Mouse (Mus musculus) hindbrain, embryonic 16.5 days (tissue): ENCODE data around the gene Iscu. TPM values are rescaled to one million over a fixed set of nuclear protein-coding genes. Genes with fewer than 3 reads are reported as not detected.
"Not testable (repeated sequence)": the region's sequence is repeated elsewhere in the genome, so short reads cannot be mapped to it uniquely, and the experiment has no call there.

Source experiments
- ATAC-seq: fragments of 200-750 bp; cut with Nextera tagmentation; 2 replicates; pipeline ENCODE4 v1.8.0; 2017; ENCODE audit warnings: moderate TSS enrichment, moderate library complexity
- H3K27ac ChIP-seq: fragments of 300-500 bp; sonication (generic); 2 replicates; pipeline ENCODE4 v1.5.1; 2014; ENCODE audit warnings: low read depth, mild to moderate bottlenecking, control low read depth, low read length, moderate library complexity
- H3K27me3 ChIP-seq: fragments of 300-500 bp; sonication (generic); replicated peaks from 2 replicates; pipeline ENCODE4 v1.6.1; 2014; ENCODE audit warnings: low read length; ENCODE audit not compliant: control insufficient read depth, insufficient read depth
- H3K36me3 ChIP-seq: fragments of 300-500 bp; sonication (generic); 2 replicates; pipeline ENCODE4 v1.6.1; 2014; ENCODE audit warnings: mild to moderate bottlenecking, low read length, moderate library complexity, mixed read lengths; ENCODE audit not compliant: control insufficient read depth, insufficient read depth
- H3K4me1 ChIP-seq: fragments of 300-500 bp; sonication (generic); 2 replicates; pipeline ENCODE4 v1.6.1; 2014; ENCODE audit warnings: low read depth, low read length; ENCODE audit not compliant: control insufficient read depth, insufficient read depth
- H3K4me2 ChIP-seq: fragments of 300-500 bp; sonication (generic); 2 replicates; pipeline ENCODE4 v1.6.1; 2014; ENCODE audit warnings: mild to moderate bottlenecking, low read length, control low read depth, moderate library complexity
- H3K4me3 ChIP-seq: fragments of 300-500 bp; sonication (generic); 2 replicates; pipeline ENCODE4 v1.5.1; 2014; ENCODE audit warnings: mild to moderate bottlenecking, low read length, control low read depth, moderate library complexity
- H3K9ac ChIP-seq: fragments of 300-500 bp; sonication (generic); 2 replicates; pipeline ENCODE4 v1.6.1; 2014; ENCODE audit warnings: low read depth, mild to moderate bottlenecking, control low read depth, low read length, moderate library complexity
- H3K9me3 ChIP-seq: fragments of 300-500 bp; sonication (generic); 2 replicates; pipeline ENCODE4 v1.6.1; 2014; ENCODE audit warnings: mild to moderate bottlenecking, low read length, moderate library complexity; ENCODE audit not compliant: control insufficient read depth
- WGBS: fragments of 180-500 bp; shearing (Covaris S2); extraction: QIAGEN DNeasy Blood & Tissue Kit; methylation state at CpG from one replicate; pipeline ENCODE4 v1.1.7; 2014; 5-methylcytosine and 5-hydroxymethylcytosine counted together
- polyA plus RNA-seq: library from polyadenylated mRNA; unstranded; fragments of >200 nt; fragmentation: Nextera tagmentation; extraction: Ambion mirVana; gene quantifications from 2 replicates; pipeline ENCODE4 v1.2.1, GENCODE M21; 2015

The Iscu gene
- polyA plus RNA-seq, 1 experiment from 2014 or later: 94.0 TPM

DNA sequence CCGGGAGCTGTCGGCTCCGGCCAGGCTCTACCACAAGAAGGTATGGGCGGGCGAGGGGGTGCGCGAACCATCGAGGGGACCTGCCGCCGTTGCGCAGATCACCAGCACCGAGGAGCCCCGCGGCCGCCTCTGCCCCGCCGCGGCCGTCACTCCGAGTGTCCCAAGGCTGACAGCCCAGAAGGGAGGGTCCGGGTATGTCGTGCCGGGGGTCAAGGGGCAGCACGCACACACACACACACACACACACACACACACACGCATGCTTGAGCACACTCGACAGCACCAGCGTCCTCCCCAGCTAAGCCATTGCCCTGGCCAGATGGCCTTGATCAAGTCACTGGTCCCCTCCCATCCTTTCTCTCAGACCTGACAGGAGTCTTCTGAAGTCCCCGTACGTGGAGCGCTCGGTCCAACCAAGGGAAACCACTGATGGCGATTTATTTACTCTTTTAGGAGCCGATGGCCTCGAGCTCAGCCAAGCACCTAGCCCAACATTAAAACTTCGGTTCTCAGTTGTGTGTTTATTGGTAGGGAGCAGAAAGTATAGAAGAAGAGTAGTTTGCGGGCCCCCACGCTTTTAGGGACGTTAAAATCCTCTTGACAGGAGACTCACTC lies 464 bp downstream of the Iscu start:
- peak; percentile 50 for ATAC-seq

DNA sequence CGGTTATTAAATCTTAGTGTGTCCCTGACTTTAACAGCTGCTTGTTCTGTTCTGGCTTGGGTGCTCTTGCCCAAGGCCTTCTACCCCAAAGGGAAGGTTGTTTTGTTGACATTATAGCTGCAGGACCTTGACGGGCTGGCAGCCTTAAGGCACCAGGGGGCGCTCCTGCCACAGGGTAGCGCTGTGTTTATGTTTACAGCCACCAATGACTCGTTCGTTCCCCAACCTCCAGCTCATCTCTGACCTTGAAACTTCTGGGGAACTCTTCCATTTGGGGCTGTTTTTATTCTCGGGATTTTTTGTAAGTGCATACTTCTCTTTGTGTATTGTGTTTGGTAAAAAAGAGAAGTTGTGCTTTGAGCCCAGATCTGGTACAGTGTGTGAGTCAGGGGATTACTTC lies 1.1 kb downstream of the Iscu start:
- Histone ChIP-seq H3K36me3 (peaks cover 14% of the 10 kb centered on the region; the same call in 1 of the 2 replicates), H3K27me3 (no peaks in the 10 kb centered on the region), H3K4me2 (peak overlapping the region; percentile 94), H3K4me1 (peaks cover 27% of the 10 kb centered on the region), H3K9ac (no peak overlapping the region), H3K27ac (no peak overlapping the region), H3K4me3 (peak overlapping the region; percentile 91), H3K9me3 (no peaks in the 10 kb centered on the region)
- ATAC-seq: no peak
- under 1% methylated on average over 7 of the region's 7 CpGs for WGBS

More for the DNA sequence above, 464 bp downstream of the Iscu start:
- Histone ChIP-seq H3K4me2 (peak overlapping the region; percentile 94), H3K9me3 (no peaks in the 10 kb centered on the region), H3K4me1 (peaks cover 27% of the 10 kb centered on the region), H3K36me3 (peaks cover 16% of the 10 kb centered on the region), H3K9ac (peak overlapping the region; percentile 93), H3K4me3 (peak overlapping the region; percentile 91), H3K27ac (peak overlapping the region; percentile 99), H3K27me3 (no peaks in the 10 kb centered on the region)
- WGBS: 2% methylated on average over 26 of the region's 38 CpGs

DNA sequence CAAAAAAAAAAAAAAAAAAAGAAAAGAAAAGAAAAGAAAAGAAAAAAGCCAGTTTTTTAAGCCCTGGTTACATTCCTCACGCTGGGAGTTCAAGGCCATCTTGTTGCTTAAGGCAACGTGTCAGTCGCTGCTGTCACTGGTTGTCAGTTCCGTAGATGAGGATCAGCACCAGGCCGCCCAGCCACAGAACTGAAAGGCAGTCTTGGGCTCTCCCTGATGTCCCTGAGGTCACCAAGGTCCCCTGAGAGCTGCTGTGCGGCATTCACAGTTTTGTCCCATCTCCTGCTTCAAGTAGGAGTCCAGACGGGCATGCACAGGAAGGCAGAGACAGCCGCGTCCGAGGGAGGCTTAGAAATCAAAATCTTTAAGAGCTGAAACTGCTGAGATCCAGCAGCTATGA lies 3.0 kb downstream of the Iscu start:
- Histone ChIP-seq H3K4me2 (no peak overlapping the region), H3K9me3 (no peaks in the 10 kb centered on the region), H3K27ac (no peak overlapping the region), H3K4me3 (no peak overlapping the region), H3K9ac (no peak overlapping the region), H3K4me1 (peaks cover 10% of the 10 kb centered on the region), H3K27me3 (no peaks in the 10 kb centered on the region), H3K36me3 (peaks cover 14% of the 10 kb centered on the region; the same call in 1 of the 2 replicates)
- ATAC-seq: no peak
- WGBS: 92% methylated on average over 10 of the region's 10 CpGs

DNA sequence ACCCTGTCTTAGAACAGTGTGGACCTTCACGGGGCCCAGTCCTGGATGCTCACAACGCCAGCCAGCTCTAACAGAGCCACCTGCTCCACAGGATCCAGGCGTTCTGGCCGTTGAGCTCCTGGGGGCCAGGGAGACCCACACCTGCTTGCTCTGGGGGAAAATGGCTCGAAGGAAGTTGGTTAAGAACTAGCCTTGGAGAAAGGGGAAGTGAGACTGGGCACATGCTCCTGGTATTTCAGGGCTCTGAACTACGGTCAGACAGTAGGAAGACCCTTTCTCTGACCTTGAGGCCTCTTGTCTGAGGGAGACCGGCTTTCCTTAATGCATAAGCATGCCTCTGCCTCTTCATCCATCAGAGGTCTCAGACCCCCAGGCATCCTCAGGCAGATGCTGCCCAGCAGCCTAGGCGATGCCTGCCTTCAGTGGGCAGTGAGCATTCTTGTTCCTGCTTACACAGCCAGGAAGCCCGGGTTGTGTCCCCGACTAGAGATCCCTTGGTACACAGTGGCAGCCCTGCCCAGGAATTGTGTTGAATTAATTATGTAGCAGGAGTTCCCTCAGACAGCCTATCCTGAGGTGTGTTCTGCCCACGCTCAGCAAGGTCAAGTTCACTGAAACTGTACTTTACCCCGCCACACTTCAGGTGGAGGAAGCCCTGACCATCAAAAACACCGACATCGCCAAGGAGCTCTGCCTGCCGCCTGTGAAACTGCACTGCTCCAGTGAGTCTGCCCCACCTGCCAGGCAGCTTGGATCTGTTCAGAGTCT lies 3.8 kb downstream of the Iscu start:
- WGBS: 88% methylated on average over 15 of the region's 15 CpGs
- Histone ChIP-seq H3K9ac (no peak overlapping the region), H3K27me3 (no peaks in the 10 kb centered on the region), H3K9me3 (no peaks in the 10 kb centered on the region), H3K36me3 (peaks cover 14% of the 10 kb centered on the region; the same call in 1 of the 2 replicates), H3K4me2 (no peak overlapping the region), H3K4me1 (peaks cover 10% of the 10 kb centered on the region), H3K27ac (no peak overlapping the region), H3K4me3 (no peak overlapping the region)
- ATAC-seq: no peak

GRCm38 (mm10) chr5:113776896-113777226 lies 4.3 kb downstream of the Iscu start:
- 91% methylated on average over 8 of the region's 8 CpGs for WGBS

DNA sequence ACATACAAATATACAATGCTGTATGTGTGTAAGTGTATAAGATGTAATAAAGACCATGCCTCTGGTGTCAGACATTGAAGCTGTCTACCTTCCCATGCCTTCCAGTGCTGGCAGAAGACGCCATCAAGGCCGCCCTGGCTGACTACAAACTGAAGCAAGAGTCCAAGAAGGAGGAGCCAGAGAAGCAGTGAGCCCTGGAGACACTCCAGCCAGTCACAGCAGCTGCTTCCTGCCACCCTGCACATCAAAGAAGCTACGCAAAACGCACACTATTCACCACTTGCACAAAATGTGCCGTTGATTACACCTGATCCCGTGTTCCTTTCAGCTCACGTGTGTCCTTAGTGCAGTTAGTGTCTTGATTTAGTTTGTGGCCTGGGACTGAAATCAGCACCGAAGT lies 5.2 kb downstream of the Iscu start:
- peaks cover 14% of the 10 kb centered on the region; the same call in 1 of the 2 replicates for H3K36me3 ChIP-seq
- H3K4me1 ChIP-seq, H3K4me2 ChIP-seq, H3K9me3 ChIP-seq, ATAC-seq, H3K27me3 ChIP-seq, H3K9ac ChIP-seq, H3K4me3 ChIP-seq, H3K27ac ChIP-seq: not testable (repeated sequence)
- WGBS: 91% methylated on average over 8 of the region's 8 CpGs

More at GRCm38 (mm10) chr5:113776896-113777226, 4.3 kb downstream of the Iscu start:
- no peak overlapping the region for H3K4me3 ChIP-seq
- H3K4me2 ChIP-seq: no peak overlapping the region
- peaks cover 10% of the 10 kb centered on the region for H3K4me1 ChIP-seq
- ATAC-seq: no peak
- H3K27ac ChIP-seq: no peak overlapping the region
- H3K9me3 ChIP-seq: no peaks in the 10 kb centered on the region
- H3K9ac ChIP-seq: no peak overlapping the region
- peaks cover 14% of the 10 kb centered on the region; the same call in 1 of the 2 replicates for H3K36me3 ChIP-seq
- H3K27me3 ChIP-seq: no peaks in the 10 kb centered on the region

DNA sequence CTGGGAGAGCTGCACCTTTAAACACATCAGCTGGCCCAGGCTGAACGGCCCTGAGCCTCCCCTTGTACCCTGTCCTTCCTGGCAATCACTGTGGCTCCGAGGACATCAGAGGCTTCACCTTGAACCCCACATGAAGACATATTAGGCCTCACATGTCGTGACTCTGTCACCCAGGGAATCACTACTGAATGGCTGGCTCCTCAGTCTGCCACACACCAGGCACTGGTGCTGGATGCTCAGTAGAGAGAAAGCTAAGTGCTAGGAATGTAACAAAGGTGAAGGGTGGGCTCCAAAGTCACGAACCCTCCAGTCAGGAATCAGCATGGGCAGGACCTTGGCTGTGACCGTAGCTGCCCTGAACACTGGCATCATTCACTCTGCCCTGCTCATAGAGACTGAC lies 7.0 kb downstream of the Iscu start:
- Histone ChIP-seq H3K27me3 (peaks cover 5% of the 10 kb centered on the region), H3K36me3 (peaks cover 14% of the 10 kb centered on the region; the same call in 1 of the 2 replicates), H3K27ac (no peak overlapping the region), H3K4me3 (no peak overlapping the region), H3K9ac (no peak overlapping the region), H3K9me3 (no peaks in the 10 kb centered on the region), H3K4me1 (no peaks in the 10 kb centered on the region), H3K4me2 (no peak overlapping the region)
- 85% methylated on average over 5 of the region's 5 CpGs for WGBS
- ATAC-seq: no peak

GRCm38 (mm10) chr5:113780082-113780752 lies 7.7 kb downstream of the Iscu start:
- Histone ChIP-seq H3K36me3 (peaks cover 11% of the 10 kb centered on the region; the same call in 1 of the 2 replicates), H3K27me3 (peaks cover 5% of the 10 kb centered on the region), H3K27ac (no peak overlapping the region), H3K9me3 (no peaks in the 10 kb centered on the region), H3K4me2 (no peak overlapping the region), H3K4me1 (no peaks in the 10 kb centered on the region), H3K9ac (no peak overlapping the region), H3K4me3 (no peak overlapping the region)
- 94% methylated on average over 3 of the region's 3 CpGs for WGBS
- peak; percentile 56; the same call in 1 of the 2 replicates for ATAC-seq

DNA sequence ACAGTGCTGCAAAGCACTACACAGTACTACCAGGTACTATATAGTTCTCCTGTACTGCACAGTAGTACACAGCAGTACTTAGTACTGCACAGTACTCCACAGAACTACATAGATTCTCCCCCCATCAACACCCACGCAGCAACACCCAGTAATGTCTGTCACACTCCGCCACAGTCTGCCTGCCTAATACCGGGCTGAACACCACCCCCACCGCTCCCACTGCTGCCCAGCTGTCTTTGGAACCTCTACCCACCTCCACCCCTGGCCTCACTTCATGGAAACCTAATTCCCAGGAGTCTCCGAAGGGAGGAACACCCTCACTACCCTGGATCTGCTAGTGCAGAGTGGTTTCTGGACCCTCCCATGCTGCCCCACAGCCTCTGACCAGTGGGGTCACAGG lies 8.2 kb downstream of the Iscu start:
- 88% methylated on average over 5 of the region's 5 CpGs for WGBS

More for the DNA sequence above, 8.2 kb downstream of the Iscu start:
- Histone ChIP-seq H3K4me3 (no peak overlapping the region), H3K4me1 (no peaks in the 10 kb centered on the region), H3K27me3 (peaks cover 5% of the 10 kb centered on the region), H3K36me3 (peaks cover 8% of the 10 kb centered on the region; the same call in 1 of the 2 replicates), H3K9me3 (no peaks in the 10 kb centered on the region), H3K27ac (no peak overlapping the region), H3K4me2 (no peak overlapping the region), H3K9ac (no peak overlapping the region)
- ATAC-seq: no peak
